Mouse (Mus musculus) forebrain, embryonic 14.5 days (tissue): ENCODE data around the gene Traip. TPM values are rescaled to one million over a fixed set of nuclear protein-coding genes. Genes with fewer than 3 reads are reported as not detected.

Experiments
- ATAC-seq: fragments of 200-750 bp; cut with Nextera tagmentation; 2 replicates; pipeline ENCODE4 v1.8.0; 2017; ENCODE audit warnings: mild to moderate bottlenecking, moderate library complexity
- DNase-seq: peaks from one replicate; pipeline ENCODE4 v3.0.0-alpha.2; 2015; ENCODE audit warnings: low spot score
- H3K27ac ChIP-seq: fragments of 300-500 bp; sonication (generic); 2 replicates; pipeline ENCODE4 v1.5.1; 2014; ENCODE audit warnings: low read depth, mild to moderate bottlenecking, control low read depth, low read length, moderate library complexity
- H3K27me3 ChIP-seq: fragments of 300-500 bp; sonication (generic); replicated peaks from 2 replicates; pipeline ENCODE4 v1.6.1; 2014; ENCODE audit warnings: low read length, control low read depth, mixed read lengths; ENCODE audit not compliant: control insufficient read depth, insufficient read depth
- H3K36me3 ChIP-seq: fragments of 300-500 bp; sonication (generic); 2 replicates; pipeline ENCODE4 v1.6.1; 2014; ENCODE audit warnings: low read length, control low read depth; ENCODE audit not compliant: control insufficient read depth, insufficient read depth
- H3K4me1 ChIP-seq: fragments of 300-500 bp; sonication (generic); 2 replicates; pipeline ENCODE4 v1.6.1; 2014; ENCODE audit warnings: antibody characterized with exemption, low read length, control low read depth; ENCODE audit not compliant: control insufficient read depth, insufficient read depth
- H3K4me2 ChIP-seq: fragments of 300-500 bp; sonication (generic); 2 replicates; pipeline ENCODE4 v1.6.1; 2014; ENCODE audit warnings: mild to moderate bottlenecking, control low read depth, low read length
- H3K4me3 ChIP-seq: fragments of 300-500 bp; sonication (generic); 2 replicates; pipeline ENCODE4 v1.5.1; 2014; ENCODE audit warnings: low read depth, low read length, control low read depth
- H3K9ac ChIP-seq: fragments of 300-500 bp; sonication (generic); 2 replicates; pipeline ENCODE4 v1.6.1; 2014; ENCODE audit warnings: mild to moderate bottlenecking, low read length, control low read depth, moderate library complexity
- H3K9me3 ChIP-seq: fragments of 300-500 bp; sonication (generic); replicated peaks from 2 replicates; pipeline ENCODE4 v1.6.1; 2016; ENCODE audit warnings: low read length, control low read depth, mixed read lengths; ENCODE audit not compliant: control insufficient read depth
- WGBS: fragments of 180-500 bp; shearing (Covaris S2); extraction: QIAGEN DNeasy Blood & Tissue Kit; methylation state at CpG from one replicate; pipeline ENCODE4 v1.1.7; 2014; 5-methylcytosine and 5-hydroxymethylcytosine counted together
- polyA plus RNA-seq: library from polyadenylated mRNA; unstranded; fragments of >200 nt; fragmentation: Nextera tagmentation; extraction: Ambion mirVana; gene quantifications from 2 replicates; pipeline ENCODE4 v1.2.1, GENCODE M21; 2014

The Traip gene
- polyA plus RNA-seq, 1 experiment from 2014 or later: 20.5 TPM

DNA sequence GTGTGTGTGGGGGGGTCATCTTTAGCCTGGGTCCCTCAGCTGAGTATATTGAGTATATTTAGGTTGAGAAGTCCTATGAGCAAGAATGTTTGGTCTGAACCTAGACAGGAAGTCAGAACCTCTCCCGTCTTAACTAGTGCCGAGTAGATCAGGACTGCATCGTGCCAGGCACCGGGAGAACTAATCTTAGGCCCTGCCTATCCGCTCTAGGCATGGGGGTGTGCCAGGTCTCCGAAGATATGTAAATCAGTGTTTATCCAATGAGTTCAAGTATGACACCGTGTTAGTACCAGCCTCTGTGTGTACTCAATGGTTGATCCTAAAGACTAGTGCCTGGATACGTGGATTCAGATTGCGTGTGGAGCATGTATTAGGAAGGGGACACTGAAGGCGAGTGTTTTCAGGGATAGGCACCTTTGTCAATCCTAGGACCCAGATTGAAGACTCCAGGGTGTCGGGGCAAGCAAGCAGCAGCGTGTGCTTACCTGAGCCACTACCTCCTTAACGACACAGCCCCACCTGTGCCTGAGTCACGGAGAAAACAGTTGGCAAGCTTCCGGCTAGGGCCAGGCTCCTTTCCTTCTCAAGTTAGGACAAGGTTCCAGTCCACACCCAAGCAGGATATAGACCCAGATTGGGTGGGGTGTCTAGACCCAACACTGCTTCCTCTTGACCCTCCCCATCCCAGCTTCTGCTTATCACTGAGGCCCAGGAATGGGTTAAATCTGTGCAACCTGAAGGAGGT, 39.7 kb upstream of the Traip start:
- H3K9me3 ChIP-seq: no peaks in the 10 kb centered on the region
- H3K4me1 ChIP-seq: peaks cover 6% of the 10 kb centered on the region; the same call in 1 of the 2 replicates
- WGBS: 88% methylated on average over 15 of the region's 15 CpGs
- H3K9ac ChIP-seq: no peak overlapping the region
- H3K36me3 ChIP-seq: no peaks in the 10 kb centered on the region
- no peaks in the 10 kb centered on the region for H3K27me3 ChIP-seq
- H3K27ac ChIP-seq: no peak overlapping the region
- no peak overlapping the region for H3K4me2 ChIP-seq
- no peak overlapping the region for H3K4me3 ChIP-seq
- no peak for ATAC-seq
- DNase-seq: no peak

DNA sequence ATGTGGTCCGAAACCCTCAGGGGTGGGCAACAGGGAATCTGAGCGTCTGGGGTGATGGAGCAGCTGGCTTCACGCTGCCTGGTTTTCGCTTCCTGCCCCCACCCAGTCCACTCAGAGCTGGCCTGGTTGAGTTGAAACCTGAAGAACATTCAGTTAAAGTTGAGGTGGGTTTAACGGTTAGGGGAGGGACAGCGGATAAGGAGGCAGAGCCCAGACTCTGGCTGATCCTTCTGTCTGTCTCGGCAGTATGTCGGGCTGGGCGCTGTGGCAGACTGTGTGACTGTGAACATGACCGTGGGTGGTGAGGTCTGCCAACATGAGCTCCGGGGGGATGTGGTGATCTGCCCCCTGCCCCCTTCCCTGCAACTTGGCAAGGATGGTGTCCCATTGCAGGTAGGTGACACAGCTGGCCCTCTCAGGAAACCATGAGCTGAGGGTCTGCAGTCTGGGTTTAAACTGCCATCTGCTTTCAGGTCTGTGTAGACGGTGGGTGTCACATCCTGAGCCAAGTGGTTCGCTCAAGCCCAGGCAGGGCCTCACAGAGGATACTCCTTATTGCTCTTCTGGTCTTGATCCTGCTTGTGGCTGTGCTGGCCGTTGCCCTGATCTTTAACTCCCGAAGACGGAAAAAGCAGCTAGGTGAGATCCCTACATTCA, 35.0 kb upstream of the Traip start:
- no peak for ATAC-seq
- Histone ChIP-seq H3K4me2 (no peak overlapping the region), H3K27ac (no peak overlapping the region), H3K4me1 (0 out of 2 replicates have a peak, but pooled peaks cover 4% of the 10 kb centered on the region), H3K27me3 (no peaks in the 10 kb centered on the region), H3K4me3 (no peak overlapping the region), H3K9me3 (no peaks in the 10 kb centered on the region), H3K9ac (no peak overlapping the region), H3K36me3 (no peaks in the 10 kb centered on the region)
- WGBS: 87% methylated on average over 16 of the region's 16 CpGs
- DNase-seq: no peak

DNA sequence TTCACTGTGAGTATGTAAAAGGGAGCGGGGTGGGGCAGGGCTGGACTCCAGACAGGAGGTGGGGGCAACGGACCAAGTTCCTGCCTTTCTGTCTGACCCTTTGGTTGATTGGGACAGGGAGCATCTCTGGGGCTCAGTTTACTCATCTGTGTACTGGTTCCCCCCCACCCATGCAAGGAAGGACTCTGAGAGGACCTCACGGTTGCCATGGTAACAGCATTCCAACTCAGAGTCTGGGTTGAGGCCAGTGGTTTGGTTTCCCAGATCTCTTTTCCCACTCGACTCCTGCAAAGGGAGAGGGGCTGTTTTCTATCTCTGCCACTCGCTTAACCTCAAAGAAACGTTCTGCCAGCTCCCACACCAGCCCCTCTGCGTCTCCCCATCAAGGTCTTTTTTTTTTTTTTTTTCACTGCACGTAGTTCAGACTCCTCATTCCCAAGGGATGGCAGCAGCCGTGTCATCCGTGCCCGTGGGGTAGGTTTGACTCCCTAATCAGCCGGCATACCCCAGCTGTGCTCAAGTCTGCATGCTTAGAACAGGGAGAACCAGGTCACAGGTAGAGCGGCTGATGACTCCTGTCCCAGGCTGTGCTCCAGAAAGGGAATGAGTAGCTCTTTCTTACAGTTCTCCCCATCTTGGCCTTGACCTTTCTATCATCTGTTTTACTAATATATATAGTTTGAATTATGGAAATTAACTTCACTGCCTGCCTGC, 31.9 kb upstream of the Traip start:
- H3K4me2 ChIP-seq: no peak overlapping the region
- no peak overlapping the region for H3K27ac ChIP-seq
- H3K9ac ChIP-seq: no peak overlapping the region
- DNase-seq: peak; percentile 65
- no peaks in the 10 kb centered on the region for H3K27me3 ChIP-seq
- no peaks in the 10 kb centered on the region for H3K36me3 ChIP-seq
- ATAC-seq: no peak
- 43% methylated on average over 13 of the region's 13 CpGs for WGBS
- no peaks in the 10 kb centered on the region for H3K9me3 ChIP-seq
- H3K4me3 ChIP-seq: no peak overlapping the region
- H3K4me1 ChIP-seq: 0 out of 2 replicates have a peak, but pooled peaks cover 4% of the 10 kb centered on the region

DNA sequence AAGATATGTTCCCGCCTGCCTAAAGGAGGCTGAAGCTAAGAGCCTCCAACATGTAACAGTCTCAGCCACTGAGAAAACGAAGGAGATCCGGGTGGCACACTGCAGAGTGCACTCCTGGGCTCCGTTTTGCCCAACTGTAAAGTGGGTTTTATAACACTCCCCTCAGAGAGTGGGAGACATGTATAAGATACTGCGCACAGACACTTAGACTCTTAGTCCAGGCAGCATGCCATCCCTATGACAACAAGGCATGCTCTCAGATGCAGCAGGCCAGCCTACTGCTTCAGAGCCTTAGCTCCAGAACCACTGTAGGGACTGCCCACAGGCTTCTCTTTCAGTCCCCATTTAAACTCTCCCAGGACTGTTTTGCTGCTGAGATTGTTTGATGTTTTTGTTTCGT, 31.1 kb upstream of the Traip start:
- DNase-seq (no peak), ATAC-seq (no peak)
- WGBS: 84% methylated on average over 6 of the region's 6 CpGs
- Histone ChIP-seq H3K9me3 (no peaks in the 10 kb centered on the region), H3K4me1 (0 out of 2 replicates have a peak, but pooled peaks cover 4% of the 10 kb centered on the region), H3K27me3 (no peaks in the 10 kb centered on the region), H3K4me3 (no peak overlapping the region), H3K36me3 (no peaks in the 10 kb centered on the region), H3K9ac (no peak overlapping the region), H3K4me2 (no peak overlapping the region), H3K27ac (no peak overlapping the region)

DNA sequence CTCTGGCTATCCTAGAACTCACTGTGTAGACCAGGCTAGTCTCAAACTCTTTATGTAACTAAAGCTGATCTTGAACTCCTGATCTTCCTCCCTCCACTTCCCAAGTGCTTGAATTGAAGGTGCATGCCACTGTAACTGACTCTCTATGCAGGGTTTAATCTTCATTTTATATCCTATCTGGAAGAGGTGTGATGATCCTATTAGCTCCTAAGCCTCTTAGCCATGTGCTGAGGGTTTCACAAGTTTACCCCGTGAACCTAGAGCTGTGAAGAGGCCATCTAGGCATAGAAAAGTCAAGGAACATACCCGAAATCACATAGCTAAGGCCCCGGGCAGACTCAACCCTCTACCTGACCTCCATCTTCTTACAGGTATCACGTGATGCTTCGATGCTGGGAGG, 30.5 kb upstream of the Traip start:
- Histone ChIP-seq H3K9ac (no peak overlapping the region), H3K4me2 (no peak overlapping the region), H3K9me3 (no peaks in the 10 kb centered on the region), H3K4me3 (no peak overlapping the region), H3K27ac (no peak overlapping the region), H3K27me3 (no peaks in the 10 kb centered on the region), H3K4me1 (peaks cover 7% of the 10 kb centered on the region; the same call in 1 of the 2 replicates), H3K36me3 (no peaks in the 10 kb centered on the region)
- no peak for DNase-seq
- 86% methylated on average over 5 of the region's 5 CpGs for WGBS
- no peak for ATAC-seq

DNA sequence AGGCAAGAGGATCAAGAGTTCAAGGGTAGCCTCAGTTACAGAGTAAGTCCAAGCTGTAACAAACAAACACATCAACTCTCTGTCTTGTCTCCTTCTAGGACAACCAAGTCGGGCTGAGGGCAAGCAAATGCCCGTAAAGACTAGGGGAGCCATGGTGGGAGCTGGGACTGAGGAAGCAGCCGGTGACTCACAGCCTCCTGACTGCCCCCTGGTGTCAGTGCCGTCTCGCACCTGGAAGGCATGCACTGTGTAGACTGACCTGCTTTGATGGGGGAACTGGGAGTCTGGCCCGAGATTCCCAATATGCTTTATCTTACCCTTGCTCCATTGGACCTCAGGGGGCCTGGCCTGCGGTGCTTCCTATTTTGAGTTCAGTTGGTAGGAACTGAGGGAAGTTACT, 26.9 kb upstream of the Traip start:
- Histone ChIP-seq H3K27me3 (no peaks in the 10 kb centered on the region), H3K4me1 (peaks cover 6% of the 10 kb centered on the region; the same call in 1 of the 2 replicates), H3K4me2 (no peak overlapping the region), H3K27ac (no peak overlapping the region), H3K9ac (no peak overlapping the region), H3K36me3 (no peaks in the 10 kb centered on the region), H3K4me3 (no peak overlapping the region), H3K9me3 (no peaks in the 10 kb centered on the region)
- DNase-seq: no peak
- 30% methylated on average over 7 of the region's 7 CpGs for WGBS
- no peak for ATAC-seq

DNA sequence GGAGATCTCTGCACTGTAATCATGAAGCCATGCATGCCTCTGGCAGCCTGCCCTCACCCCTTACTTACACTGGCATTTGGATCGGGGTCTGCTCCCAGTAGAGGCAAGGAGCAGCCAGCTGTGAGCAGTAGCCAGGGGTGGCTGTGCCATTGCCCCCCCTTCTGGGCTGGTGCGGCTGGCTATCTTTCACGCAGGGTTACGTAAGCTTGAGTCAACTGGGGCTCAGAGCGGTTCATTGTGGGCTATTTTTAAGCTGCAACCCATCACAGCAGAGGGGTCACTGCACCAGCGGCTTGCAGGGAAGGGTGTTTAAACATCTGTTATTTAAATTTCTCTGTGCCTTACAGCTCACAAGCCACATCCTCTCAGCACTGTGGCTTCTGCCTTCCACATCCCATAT, 26.0 kb upstream of the Traip start:
- Histone ChIP-seq H3K27ac (no peak overlapping the region), H3K4me1 (peaks cover 5% of the 10 kb centered on the region; the same call in 1 of the 2 replicates), H3K9ac (no peak overlapping the region), H3K36me3 (no peaks in the 10 kb centered on the region), H3K4me3 (no peak overlapping the region), H3K9me3 (no peaks in the 10 kb centered on the region), H3K4me2 (no peak overlapping the region), H3K27me3 (no peaks in the 10 kb centered on the region)
- DNase-seq: no peak
- WGBS: 66% methylated on average over 6 of the region's 6 CpGs
- ATAC-seq: no peak

DNA sequence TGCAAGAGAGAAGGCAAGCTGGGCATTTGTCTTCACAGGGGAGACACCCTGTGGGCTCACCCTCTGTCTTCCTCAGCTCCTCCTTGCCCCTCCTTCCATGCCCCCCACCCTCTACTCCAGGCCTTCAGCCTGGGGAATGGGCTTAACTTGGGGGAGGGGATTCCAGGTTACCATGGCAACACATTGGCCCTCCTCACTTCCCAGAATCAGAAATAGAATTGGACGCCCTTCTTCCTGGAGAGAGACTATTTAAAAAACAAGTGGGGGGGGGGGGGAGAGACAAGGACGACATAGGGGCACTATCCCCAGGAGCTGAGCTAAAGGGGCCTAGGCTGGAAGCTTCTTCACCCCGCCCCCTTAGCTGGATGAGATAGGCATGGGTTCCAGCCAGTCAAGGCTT, 24.7 kb upstream of the Traip start:
- Histone ChIP-seq H3K4me1 (peaks cover 5% of the 10 kb centered on the region; the same call in 1 of the 2 replicates), H3K9ac (no peak overlapping the region), H3K27ac (no peak overlapping the region), H3K36me3 (no peaks in the 10 kb centered on the region), H3K9me3 (no peaks in the 10 kb centered on the region), H3K4me2 (no peak overlapping the region), H3K4me3 (no peak overlapping the region), H3K27me3 (no peaks in the 10 kb centered on the region)
- DNase-seq: no peak
- 27% methylated on average over 3 of the region's 3 CpGs for WGBS
- ATAC-seq: no peak
